Mouse (Mus musculus) adrenal gland (tissue): ENCODE results near the gene Gm49320.

Experiments used
- intact Hi-C: fragments of 180-260 bp; cut with DNase I; formaldehyde crosslinking; loops from one replicate; pipeline ENCODE4 v1.15.1; 2025

Gm49320 gene

GRCm38 (mm10) chr8:4226323-4226722, 12.3 kb upstream of the Gm49320 start:
- intact Hi-C loops, result no loop called here

- intact Hi-C loops, result no loop called here
Observed at GRCm38 (mm10) chr8:4226739-4227347, 11.8 kb upstream of the Gm49320 start, which contains the start of gene Lrrc8e. TSS of gene Lrrc8e (plus strand) at chr8:4226827.

GRCm38 (mm10) chr8:4227919-4228318, 10.7 kb upstream of the Gm49320 start:
- intact Hi-C loops, result no loop called here

GRCm38 (mm10) chr8:4229784-4230183, 8.9 kb upstream of the Gm49320 start:
- intact Hi-C loops, result no loop called here

- intact Hi-C loops, result no loop called here
Observed at GRCm38 (mm10) chr8:4230612-4231351, 7.9 kb upstream of the Gm49320 start.

- intact Hi-C loops, result no loop called here
Observed at GRCm38 (mm10) chr8:4237814-4238433, 741 bp upstream of the Gm49320 start.

GRCm38 (mm10) chr8:4239193-4239890, 677 bp downstream of the Gm49320 start:
- intact Hi-C loops, result no loop called here

GRCm38 (mm10) chr8:4245061-4245460, 6.4 kb downstream of the Gm49320 start:
- intact Hi-C loops, result no loop called here

GRCm38 (mm10) chr8:4245737-4246136, 7.1 kb downstream of the Gm49320 start:
- intact Hi-C loops, result no loop called here

- intact Hi-C loops, result no loop called here
Observed at GRCm38 (mm10) chr8:4247241-4247640, 8.6 kb downstream of the Gm49320 start.

- intact Hi-C loops, result no loop called here
Observed at GRCm38 (mm10) chr8:4247951-4248540, 9.4 kb downstream of the Gm49320 start, which contains the start of gene Tgfbr3l. TSS of gene Tgfbr3l (plus strand) at chr8:4248214.

GRCm38 (mm10) chr8:4249213-4249612, 10.5 kb downstream of the Gm49320 start:
- intact Hi-C loops, result no loop called here

GRCm38 (mm10) chr8:4250306-4250970, 11.8 kb downstream of the Gm49320 start:
- intact Hi-C loops, result loop anchor here (5.0 to 10.0 kb wide), 2 partner anchors 72 to 424 kb away; no protein-coding TSS in a partner anchor

GRCm38 (mm10) chr8:4252116-4252760, 13.6 kb downstream of the Gm49320 start:
- intact Hi-C loops, result loop anchor here (5.0 to 10.0 kb wide), 2 partner anchors 70 to 423 kb away; no protein-coding TSS in a partner anchor

- intact Hi-C loops, result loop anchor here (5.0 to 10.0 kb wide), 2 partner anchors 69 to 422 kb away; no protein-coding TSS in a partner anchor
Observed at GRCm38 (mm10) chr8:4252934-4253841, 14.5 kb downstream of the Gm49320 start, which contains the start of gene Snapc2. TSS of gene Snapc2 (plus strand) at chr8:4253080.

GRCm38 (mm10) chr8:4254001-4254400, 15.3 kb downstream of the Gm49320 start:
- intact Hi-C loops, result loop anchor here (5.0 to 10.0 kb wide), 2 partner anchors 68 to 421 kb away; no protein-coding TSS in a partner anchor

GRCm38 (mm10) chr8:4255471-4255870, 16.8 kb downstream of the Gm49320 start:
- intact Hi-C loops, result loop anchor here (5.0 to 10.0 kb wide), 3 partner anchors 63 to 419 kb away; no protein-coding TSS in a partner anchor

GRCm38 (mm10) chr8:4256911-4257310, 18.2 kb downstream of the Gm49320 start:
- intact Hi-C loops, result loop anchor here (5.0 to 10.0 kb wide), 3 partner anchors 65 to 418 kb away; no protein-coding TSS in a partner anchor
